Mouse (Mus musculus) CD4-positive, CD25-positive, alpha-beta regulatory T cell (primary cell): Measurements from ENCODE around the gene Hapln4. TPM values are rescaled to one million over a fixed set of nuclear protein-coding genes. Genes with fewer than 3 reads are reported as not detected.

Source experiments
- polyA plus RNA-seq: library from polyadenylated mRNA; unstranded; fragments of 100-300 nt; shearing (Covaris generic); gene quantifications from one replicate; pipeline ENCODE4 v1.2.1, GENCODE M21; 2017

The Hapln4 gene
- polyA plus RNA-seq = not detected

DNA sequence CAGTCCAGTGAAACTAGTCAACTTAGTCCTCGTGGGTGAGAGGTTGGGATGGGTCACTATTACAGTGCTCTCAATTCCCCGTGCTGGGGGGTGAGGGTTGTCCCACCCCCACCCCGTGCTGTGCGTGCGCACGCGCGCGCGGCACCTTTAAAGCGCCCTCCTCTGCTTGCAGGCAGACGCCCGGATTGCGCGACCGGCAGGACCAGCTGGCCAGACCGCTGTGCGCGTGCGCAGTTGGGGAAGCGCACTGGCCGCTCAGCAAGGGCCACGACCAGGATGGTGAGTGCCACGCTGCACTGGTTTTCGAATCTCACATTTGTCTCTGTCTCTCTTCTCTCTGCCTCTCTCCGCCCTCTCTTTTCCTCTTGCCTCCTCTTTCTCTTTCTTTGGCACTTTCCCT lies at the start of gene Hapln4:
TSS of gene Hapln4 (plus strand) at position 173 of the 400 bp plus-strand sequence.

DNA sequence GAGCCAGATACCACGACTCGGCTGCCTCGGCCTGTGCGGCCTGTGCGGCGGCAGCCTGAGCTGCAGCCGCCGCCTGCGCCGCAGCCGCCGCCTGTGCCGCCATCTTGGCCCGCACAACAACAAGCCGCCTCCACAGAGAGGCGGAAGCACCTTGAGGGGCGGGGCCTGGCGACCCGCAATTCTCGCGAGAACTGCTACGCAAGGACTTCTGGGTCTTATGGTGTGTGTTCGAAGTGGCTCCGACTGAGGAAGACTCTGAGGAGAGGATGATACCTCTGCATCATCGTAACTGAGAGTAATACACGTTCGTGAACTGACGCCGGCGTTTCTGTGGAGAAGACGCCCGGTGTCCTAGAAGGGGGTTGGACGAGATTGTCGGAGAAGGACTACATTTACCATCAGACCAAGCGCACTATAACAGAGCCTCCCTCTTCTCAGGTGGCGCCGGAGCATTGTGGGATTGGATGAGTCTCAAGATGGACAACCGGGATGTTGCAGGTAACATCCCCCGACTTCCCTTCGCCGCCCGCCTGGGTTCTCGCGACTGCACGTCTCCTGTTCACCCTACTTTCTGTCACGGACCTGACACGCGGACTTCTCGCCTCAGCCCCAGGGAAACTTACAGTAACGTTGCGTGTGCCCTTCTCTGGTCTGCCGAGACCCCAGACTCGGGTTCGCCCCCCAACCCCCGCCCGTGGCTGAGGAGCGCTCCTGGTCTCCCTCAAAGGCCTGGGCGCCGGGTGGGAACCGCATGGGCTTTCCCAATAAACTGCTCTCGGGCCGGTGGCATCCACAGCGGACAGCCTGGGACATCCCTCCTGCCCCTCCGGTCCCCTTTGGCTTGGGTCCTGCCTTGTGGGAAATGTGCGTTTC lies 40.4 kb upstream of the Hapln4 start, which contains the start of the genes Mau2 and Sugp1:
TSS of gene Mau2 (minus strand) at position 152 of the 873 bp plus-strand sequence.
TSS of gene Sugp1 (plus strand) at position 231 of the 873 bp plus-strand sequence.

DNA sequence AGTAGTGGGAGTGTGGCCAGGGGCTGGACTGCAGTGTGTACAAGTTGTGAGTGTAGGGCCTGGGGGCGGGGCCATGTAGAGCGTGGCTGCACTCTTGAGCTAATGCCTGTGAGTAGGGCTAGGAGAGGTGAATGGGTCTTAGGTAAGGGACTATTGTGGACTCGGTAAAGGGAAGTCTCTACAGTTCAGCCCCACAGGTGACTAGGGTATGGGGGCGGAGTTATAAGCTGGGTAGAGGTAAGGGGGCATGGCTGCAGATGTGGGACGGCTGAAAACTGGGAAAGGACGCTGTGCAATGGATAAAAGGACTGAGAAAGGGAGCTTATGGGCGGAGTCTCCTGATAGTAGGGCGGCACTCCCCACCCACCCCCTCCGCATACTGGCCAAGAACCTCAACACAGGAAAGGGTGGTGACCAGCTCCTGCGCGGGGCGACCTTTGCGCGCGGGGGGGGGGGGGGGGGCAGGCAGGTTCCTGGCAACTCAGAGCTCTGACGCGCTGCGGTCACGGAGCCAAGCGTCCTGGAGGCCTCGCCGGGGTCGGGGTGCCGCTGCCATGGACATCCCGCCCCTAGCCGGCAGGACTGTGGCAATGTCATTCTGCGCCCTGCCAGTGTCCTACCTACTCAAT lies 10.7 kb upstream of the Hapln4 start, which contains the start of gene Tm6sf2:
TSS of gene Tm6sf2 (plus strand) at position 484 of the 629 bp plus-strand sequence.

DNA sequence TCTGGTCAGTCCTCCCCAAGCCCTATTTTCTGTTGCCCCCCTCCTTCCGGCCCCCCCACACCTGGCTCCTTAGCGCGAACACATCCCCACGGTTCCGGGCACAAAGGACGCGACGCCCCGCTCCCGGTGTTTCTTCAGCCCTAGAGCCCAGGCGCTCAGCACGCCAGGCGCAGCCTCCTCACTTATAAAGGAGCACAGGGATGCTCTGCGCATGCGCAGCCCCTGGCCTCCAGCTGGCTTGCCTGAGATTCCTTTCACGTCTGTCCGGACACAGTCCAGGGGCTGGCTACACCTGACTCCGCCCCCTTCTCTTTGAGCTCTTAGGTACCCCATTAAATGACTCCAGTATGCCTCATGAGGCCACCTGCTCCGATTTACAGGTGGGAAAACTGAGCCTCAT lies 37.4 kb downstream of the Hapln4 start, which contains the start of gene Ncan:
TSS of gene Ncan (minus strand) at position 207 of the 400 bp plus-strand sequence.

DNA sequence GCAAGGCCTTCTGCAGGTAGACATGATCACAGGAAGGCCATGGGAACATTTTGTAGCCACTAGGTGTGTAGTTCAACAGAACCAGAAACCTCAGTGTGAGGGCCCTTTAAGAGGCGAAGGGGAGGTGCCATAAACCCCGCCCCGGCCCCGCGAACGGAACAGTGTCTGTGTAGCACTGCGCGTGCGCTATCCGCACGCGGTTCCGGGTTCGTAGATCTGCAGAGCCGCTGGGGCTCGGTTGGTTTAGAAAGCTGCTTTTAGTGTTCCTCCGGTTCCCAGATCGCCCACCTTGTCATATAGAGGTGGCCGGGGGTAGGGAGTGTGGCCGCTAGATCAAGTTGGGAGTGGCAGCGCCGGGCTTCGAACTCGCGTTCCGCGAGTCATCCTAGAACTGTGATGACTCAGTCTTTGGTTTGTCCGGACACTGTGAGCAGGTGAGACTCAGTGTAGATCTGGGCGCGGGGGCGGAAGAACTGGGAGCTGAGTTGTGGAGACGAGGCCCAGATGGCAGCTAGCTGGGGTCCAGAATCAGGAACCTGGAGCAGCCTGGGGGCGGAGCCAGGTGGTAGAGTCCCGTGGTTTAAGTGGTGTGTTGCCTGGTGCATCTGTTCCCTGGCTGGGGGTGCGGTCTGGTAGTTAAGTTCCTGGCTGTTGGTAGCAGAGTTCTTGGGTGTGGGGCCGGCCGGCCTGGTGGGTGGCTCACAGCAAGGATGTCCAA lies 48.1 kb downstream of the Hapln4 start, which contains the start of gene Nr2c2ap:
TSS of gene Nr2c2ap (plus strand) at position 168 of the 718 bp plus-strand sequence.

DNA sequence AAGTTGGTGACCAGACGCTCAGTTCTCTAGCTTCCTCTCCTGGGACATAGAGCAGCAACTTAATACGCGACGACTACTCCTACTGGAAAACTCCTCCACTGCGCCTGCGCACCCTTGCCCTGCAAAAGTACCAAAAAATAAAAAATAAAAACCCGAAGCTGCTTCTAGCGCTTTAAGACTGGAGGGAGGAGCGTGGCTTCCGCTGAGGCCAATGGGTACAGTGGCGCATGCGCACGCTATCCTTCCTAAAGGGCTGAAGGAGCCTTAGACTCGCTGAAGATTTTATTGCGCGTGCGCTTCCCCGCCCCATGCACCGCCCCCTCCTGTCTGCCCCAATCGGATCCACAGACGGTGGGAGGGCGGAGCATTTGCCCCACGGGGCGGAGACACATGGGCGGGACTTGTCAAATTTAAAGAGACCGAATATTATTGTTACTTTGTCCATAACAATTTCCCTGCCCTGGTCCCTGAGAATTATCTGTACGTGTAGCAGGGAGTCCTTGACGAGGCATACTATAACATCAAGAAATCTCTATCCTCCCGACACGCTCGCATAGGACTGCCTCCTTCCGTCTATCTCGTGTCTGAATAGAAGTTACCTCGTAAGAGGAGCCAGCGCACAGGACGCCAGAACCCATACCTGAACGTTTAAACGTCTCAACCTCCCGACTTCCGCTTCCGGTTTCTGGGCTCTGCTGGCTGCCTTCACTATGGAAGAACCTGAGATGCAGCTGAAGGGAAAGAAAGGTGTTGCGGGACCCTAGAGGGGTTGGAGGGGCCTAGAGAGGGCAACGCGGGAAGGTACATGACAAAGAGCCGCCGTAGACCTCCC lies 56.0 kb downstream of the Hapln4 start, which contains the start of the genes Rfxank, Borcs8 and Mef2b:
TSS of gene Rfxank (minus strand) at position 129 of the 832 bp plus-strand sequence.
TSS of gene Borcs8 (plus strand) at position 474 of the 832 bp plus-strand sequence.
TSS of gene Mef2b (plus strand) at position 686 of the 832 bp plus-strand sequence.

Other genes with a start within 250 kb of the Hapln4 start
- 0.14 TPM for gene Cilp2, start 195.8 kb upstream of the Hapln4 start, polyA plus RNA-seq
- 4.1 TPM for gene Tssk6, start 181.3 kb upstream of the Hapln4 start, polyA plus RNA-seq
- gene Ndufa13, start 180.9 kb upstream of the Hapln4 start, polyA plus RNA-seq = 163 TPM
- gene Yjefn3, start 180.7 kb upstream of the Hapln4 start, polyA plus RNA-seq = 3.1 TPM
- 125 TPM for gene Gatad2a, start 87.1 kb upstream of the Hapln4 start, polyA plus RNA-seq
- gene Mau2, start 40.7 kb upstream of the Hapln4 start, polyA plus RNA-seq = 104 TPM
- 68.9 TPM for gene Sugp1, start 40.6 kb upstream of the Hapln4 start, polyA plus RNA-seq
- gene Tm6sf2, start 10.5 kb upstream of the Hapln4 start, polyA plus RNA-seq = 0.78 TPM
- gene Ncan, start 37.4 kb downstream of the Hapln4 start, polyA plus RNA-seq = 0.02 TPM
- 60.4 TPM for gene Nr2c2ap, start 47.9 kb downstream of the Hapln4 start, polyA plus RNA-seq
- 35.4 TPM for gene Rfxank, start 55.7 kb downstream of the Hapln4 start, polyA plus RNA-seq
- 59.2 TPM for gene Borcs8, start 56.0 kb downstream of the Hapln4 start, polyA plus RNA-seq
- 1.3 TPM for gene Mef2b, start 56.3 kb downstream of the Hapln4 start, polyA plus RNA-seq
- gene Tmem161a, start 88.9 kb downstream of the Hapln4 start, polyA plus RNA-seq = 49.3 TPM
- gene Slc25a42, start 128.8 kb downstream of the Hapln4 start, polyA plus RNA-seq = 15.5 TPM
- 44.0 TPM for gene Sugp2, start 150.8 kb downstream of the Hapln4 start, polyA plus RNA-seq
- gene Armc6, start 151.0 kb downstream of the Hapln4 start, polyA plus RNA-seq = 11.7 TPM
- gene Homer3, start 199.4 kb downstream of the Hapln4 start, polyA plus RNA-seq = 6.7 TPM
- 56.7 TPM for gene Ddx49, start 219.0 kb downstream of the Hapln4 start, polyA plus RNA-seq
- 351 TPM for gene Cope, start 219.1 kb downstream of the Hapln4 start, polyA plus RNA-seq
- gene Cers1, start 232.3 kb downstream of the Hapln4 start, polyA plus RNA-seq = not detected
- gene Gdf1, start 246.4 kb downstream of the Hapln4 start, polyA plus RNA-seq = 0.57 TPM